Mouse (Mus musculus): ENCODE results near the gene Tmem120b.

Gene Tmem120b

DNA sequence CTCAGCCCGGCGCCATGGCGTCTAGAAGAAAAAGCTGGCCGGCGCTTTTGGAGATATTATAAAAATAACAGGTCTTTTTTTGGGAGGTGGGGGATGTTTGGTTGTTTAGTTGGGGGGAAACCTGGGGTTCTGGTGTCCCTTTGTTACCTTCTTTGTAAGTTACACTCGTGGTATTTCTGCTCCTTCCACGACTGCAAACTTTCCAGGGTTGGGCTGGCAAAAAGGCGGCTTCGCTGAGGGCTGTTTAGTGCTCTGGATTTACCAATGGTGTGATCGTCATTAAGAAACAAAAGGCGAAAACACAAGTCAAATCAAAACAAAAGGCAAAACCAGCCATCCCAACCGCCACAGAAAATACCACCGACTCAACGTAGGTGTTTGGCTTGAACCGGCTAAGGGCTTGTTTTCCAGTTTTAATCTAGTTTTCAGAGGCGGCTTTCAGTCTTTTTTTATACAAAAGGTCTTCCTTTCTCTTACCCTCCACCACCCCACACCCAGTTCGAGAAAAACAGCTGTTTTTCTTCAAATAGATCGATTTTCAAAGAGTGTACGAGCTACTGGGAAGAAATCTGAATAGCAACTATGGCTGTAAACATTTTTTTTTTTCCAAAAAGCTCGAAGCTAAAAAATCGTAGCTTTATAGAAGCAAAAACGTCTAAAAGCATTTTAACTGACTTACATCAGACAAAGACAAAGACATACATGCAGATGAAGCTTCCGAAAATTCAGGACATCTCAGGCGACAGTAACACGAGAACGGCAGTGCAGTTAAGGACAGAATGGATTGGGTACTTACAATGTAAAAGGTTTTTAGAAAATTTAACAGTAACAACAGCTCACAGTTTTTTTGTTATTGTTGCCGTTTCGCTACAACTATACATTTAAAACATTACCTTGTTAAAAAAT lies 71.8 kb downstream of the Tmem120b start:
- DNase-seq (ENCODE audit: low spot score in 2 of 2) = peak in 1 of 2 experiments; percentile 32

DNA sequence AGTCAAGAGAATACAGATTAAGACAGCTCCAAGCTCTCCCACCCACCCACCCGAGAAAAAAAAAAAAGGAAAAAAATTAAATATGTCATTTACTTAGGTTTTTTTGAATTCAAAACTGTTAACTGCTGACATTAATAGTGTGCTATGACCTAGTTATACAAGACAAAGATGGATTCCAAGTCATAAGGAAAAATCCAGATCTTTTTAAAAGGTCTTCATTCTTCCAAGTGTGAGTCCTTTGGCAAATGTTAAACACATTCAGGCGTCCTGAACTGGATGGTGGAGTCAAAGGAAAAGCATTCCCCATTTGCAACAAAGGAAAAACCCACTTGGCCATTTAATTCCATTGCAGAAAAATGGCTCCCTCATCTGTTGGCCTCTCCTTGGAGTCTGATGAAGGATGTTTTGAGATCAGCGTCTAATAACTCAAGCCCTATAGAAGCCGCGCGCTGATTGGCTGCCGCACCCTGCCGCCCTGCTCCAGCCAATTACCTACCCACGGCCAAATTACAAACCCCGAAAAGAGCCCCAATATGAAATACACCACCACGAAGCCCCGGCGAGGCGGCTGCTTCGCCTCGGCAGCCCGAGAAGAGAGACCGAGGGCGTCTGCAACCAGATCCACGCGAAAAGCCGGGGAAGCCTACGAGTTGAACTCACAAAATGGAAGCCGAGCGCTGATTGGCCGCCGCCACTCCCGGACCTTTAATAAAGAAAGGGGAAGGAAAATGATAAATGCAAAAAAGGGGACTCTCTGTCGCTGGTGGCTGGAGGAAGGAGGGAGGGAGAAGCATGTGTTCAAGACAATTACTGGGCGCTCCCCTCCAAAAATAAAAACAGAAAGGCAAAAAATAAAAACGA lies 72.7 kb downstream of the Tmem120b start:
- peak; percentile 93 to 97 for DNase-seq (ENCODE audit: low spot score in 2 of 2)

DNA sequence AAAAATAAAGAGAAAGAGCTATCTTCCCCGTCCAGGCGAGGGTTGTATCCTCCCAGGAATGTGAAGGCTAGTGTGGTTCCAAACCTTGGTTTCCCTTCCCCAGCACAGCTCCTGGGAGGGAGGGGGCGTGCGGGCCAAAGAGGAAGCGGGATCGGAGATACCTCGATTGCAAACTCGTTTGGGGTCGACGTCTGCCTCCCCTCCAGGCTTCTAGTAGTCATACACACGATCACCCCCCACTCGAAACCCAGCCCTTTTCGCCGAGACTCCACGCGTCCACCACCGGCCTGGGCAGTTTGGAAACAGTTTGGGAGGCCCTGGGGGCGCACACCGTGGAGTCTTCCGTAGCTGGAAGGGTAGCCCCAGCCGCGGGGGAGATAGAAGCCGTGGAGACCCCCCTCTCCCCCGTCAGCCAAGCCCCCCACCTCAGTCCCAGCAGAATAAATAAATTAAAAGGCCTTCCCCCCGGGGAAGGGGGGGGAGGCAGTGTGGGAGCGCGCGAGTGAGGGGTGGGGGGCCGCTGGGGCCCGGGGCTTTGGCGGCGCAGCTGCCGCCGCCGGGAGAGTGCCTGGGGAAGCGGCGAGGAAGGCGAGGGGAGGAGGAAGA lies 73.4 kb downstream of the Tmem120b start:
- DNase-seq (ENCODE audit: low spot score in 2 of 2) = peak; percentile 73 to 78

DNA sequence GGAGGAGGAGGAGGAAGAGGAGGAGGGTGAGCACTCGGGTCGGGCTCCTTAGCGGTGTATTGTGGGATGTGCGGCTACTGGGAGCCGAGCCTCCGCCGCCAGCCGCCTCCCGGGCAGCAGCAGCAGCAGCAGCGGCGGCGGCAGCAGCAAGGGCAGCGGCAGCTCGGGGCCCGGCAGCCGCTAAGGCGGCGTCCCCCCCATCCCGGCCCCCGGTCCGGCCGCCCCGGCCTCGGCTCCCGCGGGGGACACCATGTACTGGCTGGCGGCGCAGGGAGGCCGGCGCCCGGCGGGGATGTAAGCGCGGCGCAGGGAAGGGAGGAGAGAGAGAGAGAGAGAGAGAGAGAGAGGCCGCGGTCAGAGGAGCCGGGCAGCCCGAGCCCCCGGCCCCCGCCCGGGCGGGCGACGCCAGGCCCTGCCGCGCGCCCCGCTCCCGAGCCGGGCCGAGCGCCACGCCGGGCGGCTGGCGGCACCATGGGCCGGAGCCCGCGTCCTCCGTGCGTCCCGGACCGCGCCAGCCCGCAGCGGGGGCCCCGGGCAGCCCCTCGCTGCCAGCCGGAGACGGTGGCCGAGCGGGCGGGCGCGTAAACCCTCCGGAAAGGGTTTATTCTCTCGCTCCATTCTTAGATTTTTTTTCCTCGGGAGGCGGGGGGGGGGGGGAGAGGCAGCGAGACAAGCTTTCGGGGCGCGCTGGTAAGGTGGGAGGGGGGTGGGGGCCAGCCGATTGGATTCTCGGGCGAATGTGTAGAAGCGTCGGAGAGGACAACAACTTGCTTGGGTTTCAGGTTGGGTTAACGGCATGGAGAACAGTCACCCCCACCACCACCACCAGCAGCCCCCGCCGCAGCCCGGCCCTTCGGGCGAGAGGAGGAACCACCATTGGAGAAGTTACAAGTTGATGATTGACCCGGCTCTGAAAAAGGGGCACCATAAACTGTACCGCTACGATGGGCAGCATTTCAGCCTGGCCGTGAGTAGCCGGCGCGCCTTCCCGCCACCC lies 74.2 kb downstream of the Tmem120b start, which contains the start of gene Setd1b:
Gene Setd1b, plus strand, starts transcription at position 33 of the 997 bp plus-strand sequence.
- peak; percentile 54 to 78 for DNase-seq (ENCODE audit: low spot score in 2 of 2)

DNA sequence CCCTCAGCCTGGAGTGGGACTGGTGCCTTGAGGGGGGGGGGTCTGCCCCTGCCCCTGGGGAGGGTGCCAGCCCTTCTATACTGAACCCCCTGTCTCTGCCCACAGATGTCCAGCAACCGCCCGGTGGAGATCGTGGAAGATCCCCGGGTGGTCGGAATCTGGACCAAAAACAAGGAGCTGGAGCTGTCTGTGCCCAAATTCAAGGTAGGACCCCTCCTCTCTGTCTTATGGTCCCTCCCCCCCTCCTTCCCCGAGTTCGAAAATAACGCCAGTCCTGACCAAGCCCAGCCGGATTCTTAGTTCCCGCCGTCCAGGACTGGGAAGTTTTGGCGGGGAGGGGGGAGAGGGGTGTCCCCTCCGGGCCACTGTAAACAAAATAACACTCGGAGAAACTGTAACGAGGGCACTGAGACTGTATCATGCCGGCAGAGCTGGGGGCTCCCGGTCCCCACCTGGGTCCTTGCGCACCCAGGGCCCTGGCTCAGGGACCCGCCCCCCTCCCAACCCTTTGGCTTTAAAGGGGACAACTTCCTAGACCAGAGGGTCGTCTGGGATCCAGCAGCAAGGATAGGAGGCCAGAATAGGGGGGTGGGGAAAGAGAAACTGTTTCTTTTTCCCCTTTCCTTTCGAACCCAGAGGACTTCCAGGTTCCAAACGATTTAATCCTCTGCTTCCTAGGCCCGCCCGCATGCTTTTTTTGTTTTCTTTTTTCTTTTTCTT lies 75.2 kb downstream of the Tmem120b start:
- peak in 1 of 2 experiments; percentile 36 for DNase-seq (ENCODE audit: low spot score in 2 of 2)

DNA sequence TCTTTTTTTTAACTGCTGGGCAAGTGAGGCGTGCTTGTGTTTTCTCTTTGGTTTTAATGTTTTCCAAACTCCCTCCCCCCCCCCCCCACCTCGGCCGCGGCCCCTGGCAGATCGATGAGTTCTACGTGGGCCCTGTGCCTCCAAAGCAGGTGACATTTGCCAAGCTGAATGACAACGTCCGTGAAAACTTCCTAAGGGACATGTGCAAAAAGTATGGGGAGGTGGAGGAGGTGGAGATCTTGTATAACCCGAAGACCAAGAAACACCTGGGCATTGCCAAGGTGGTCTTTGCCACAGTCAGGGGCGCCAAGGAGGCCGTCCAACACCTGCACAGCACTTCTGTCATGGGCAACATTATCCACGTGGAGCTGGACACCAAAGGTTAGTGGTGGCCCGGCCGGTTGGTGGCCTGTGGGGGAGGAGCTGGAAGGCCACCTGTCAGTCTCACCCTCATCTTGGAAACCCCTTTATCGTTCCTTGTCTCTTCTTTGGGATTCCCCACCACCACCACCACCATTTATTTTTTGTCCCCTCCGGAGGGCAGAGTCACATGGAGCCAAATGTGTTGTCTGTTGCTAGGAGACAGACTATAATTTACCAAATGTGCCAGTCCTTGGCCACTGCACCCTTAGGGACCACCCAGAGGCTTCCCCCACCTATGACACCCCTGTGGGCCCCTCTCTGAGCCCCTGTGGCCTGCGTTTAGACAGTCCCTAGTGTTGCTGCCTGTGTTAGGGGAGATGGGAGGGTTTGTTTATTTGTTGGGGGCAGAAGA lies 75.9 kb downstream of the Tmem120b start:
- peak in 1 of 2 experiments; percentile 25 for DNase-seq (ENCODE audit: low spot score in 2 of 2)

DNA sequence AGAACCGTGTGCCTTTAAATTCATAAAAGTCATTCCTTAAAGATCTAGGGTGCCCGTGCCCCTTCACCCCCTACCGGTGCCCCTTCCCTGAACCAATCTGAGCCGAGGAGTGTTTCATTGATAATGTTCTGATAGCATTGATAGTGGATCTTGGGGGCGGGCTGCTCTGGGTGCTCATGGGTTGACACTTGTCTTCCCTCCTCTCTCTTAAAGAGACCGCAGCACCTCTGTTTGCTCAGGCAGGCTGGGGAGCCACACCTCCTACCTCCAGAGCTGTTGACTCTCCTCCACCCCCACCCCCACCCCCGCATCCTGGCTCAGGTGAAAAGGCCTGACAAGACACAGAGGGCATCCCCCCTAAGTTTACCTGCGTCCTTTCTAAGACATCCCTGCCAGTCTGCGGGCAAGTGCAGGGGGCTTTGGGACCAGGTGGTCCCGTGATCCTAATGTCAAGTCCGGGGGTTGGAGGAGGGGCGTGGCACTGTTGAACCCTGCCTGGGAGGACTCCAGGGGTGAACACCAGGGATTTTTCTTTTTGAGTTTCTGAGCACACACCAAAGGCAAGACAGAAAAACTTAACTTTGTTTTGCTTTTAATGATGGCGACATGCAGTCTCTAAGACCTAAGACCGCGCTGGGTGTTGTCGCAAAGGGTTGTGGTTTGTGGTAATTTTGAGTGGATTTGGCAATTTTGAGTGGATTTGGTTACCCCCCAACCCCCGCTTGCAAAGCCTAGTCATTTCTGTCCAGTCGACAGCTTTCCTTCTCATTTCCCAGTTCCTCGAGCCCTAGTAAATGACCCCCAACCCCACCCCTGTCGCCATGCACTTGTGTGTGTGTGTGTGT lies 76.8 kb downstream of the Tmem120b start:
- DNase-seq (ENCODE audit: low spot score in 2 of 2) = peak in 1 of 2 experiments; percentile 31

DNA sequence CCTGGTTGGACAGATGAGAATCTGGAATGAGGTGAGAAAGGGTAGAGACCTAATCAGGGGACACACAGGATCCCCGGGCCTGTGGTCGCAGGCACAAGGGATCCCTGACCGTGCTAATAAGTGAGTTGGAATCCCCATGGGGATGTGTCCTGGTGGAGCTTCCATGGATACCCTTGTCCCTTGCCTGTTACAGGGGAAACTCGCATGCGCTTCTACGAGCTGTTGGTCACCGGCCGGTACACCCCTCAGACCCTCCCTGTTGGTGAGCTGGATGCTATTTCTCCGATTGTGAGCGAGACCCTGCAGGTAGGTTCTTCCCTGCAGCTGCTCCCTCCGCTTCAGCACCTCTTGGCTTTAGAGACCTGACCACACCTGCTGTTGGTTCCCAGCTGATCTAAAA lies 78.1 kb downstream of the Tmem120b start:
- no peak for DNase-seq (ENCODE audit: low spot score in 2 of 2)

DNA sequence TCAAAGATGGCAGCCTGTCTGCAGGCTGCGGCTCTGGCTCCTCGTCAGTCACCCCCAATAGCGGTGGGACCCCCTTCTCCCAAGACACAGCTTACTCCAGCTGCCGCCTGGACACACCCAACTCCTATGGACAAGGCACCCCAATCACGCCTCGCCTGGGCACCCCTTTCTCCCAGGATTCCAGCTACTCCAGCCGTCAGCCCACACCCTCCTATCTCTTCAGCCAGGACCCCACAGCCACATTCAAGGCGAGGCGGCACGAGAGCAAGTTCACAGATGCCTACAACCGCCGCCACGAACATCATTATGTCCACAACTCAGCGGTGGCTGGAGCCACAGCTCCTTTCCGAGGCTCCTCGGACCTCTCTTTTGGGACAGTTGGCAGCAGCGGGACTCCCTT lies 79.4 kb downstream of the Tmem120b start:
- DNase-seq (ENCODE audit: low spot score in 2 of 2) = peak in 1 of 2 experiments; percentile 24

DNA sequence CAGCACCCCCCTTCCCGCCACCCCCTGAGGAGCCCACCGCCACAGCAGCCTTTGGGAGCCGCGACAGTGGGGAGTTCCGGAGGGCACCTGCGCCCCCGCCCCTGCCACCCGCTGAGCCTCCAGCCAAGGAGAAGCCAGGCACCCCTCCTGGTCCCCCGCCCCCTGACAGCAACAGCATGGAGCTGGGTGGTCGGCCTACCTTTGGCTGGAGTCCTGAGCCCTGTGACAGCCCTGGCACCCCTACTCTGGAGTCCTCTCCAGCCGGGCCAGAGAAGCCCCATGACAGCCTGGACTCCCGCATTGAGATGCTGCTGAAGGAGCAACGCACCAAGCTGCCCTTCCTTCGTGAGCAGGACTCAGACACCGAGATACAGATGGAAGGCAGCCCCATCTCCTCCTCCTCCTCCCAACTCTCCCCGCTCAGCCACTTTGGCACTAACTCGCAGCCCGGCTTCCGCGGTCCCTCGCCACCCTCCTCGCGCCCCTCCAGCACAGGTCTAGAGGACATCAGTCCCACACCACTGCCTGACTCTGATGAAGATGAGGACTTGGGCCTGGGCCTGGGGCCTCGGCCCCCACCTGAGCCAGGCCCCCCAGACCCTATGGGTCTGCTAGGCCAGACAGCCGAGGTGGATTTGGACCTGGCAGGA lies 80.0 kb downstream of the Tmem120b start:
- DNase-seq (ENCODE audit: low spot score in 2 of 2) = peak in 1 of 2 experiments; percentile 31

DNA sequence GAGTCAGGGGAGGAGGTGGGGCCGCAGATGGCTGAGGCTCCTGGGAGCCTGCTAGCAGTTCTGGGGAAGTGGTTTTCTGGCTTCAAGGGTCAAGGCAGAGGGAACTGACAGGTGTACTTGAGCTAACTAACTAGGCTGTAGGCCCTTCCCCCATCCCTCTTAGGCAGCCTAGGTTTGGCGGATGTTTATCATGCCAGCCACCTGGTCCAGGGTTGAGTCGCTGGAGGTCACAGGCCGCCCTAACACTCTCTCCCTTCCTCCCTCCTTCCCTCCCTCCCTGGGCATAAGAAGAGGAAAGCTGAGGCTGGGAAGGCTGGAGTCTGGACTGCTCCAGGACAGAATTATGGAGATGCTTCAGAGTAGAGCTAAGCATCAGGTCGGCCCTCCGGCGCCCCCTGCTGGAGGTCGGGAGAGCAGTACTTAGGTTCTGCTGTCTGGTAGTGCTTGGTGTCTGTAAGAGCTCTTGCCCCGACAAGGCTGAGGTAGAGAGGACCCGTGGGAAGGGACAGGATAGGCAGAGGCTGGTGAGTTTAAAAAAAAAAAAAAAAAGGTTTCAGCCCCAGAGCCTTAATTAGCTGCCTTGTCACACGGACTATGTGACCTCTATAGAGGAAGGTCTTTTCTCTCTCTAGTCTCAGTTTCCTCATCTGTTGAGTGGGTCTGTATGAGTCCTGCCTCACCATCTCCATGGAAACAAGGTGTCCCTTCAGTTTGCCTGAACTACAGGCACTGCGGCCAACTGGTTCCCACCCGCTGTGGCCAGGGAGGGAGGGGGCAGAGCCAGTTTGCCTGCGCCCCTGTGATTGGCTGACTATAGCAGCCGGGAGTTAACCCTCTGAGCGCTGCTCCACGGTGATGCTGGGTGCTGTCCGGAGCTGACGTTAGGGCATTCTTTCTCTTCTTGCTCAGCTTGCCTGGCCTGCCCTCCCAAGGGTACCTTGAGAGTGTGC lies 81.5 kb downstream of the Tmem120b start:
- DNase-seq (ENCODE audit: low spot score in 2 of 2) = peak; percentile 92 to 94

DNA sequence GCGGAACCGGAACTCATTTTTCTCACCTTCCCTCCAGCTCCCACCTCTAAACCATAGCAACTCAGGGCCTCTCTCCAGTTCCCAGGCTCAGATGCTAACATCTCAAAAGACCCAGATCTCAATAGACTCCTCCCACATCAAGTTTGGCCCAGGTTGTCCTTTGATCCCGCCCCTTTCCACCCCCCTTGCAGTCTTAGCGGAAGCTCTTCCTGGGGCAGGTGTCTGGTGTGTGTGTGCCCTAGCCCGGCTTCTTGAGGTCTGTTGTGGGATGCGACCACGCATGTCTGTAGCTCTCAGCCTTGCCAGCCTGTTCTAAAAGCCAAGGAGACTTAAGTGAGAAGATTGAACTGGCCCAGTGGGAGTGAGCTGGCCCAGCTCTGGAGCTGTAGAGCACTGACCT lies 82.4 kb downstream of the Tmem120b start:
- DNase-seq (ENCODE audit: low spot score in 2 of 2) = no peak

DNA sequence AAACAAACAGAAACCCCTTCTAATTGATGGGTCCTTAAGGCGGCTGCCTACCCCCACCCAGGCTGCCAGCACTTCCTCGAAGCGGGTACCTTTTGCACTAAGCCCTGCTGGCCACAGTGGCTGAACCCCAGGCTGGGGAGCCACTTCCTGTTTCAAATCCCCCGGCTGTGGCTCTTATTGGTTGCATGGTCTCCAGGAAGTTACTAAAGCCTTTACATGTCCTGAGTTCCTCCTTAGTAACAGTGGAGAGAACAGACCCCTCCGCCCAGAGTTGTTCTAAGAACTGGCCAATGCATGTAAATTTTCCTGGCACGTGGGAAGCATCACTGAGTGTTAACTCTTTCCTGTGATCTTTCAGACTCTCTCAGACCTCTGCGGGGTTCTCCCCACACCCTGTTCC lies 82.9 kb downstream of the Tmem120b start:
- DNase-seq (ENCODE audit: low spot score in 2 of 2) = peak; percentile 63 to 65

DNA sequence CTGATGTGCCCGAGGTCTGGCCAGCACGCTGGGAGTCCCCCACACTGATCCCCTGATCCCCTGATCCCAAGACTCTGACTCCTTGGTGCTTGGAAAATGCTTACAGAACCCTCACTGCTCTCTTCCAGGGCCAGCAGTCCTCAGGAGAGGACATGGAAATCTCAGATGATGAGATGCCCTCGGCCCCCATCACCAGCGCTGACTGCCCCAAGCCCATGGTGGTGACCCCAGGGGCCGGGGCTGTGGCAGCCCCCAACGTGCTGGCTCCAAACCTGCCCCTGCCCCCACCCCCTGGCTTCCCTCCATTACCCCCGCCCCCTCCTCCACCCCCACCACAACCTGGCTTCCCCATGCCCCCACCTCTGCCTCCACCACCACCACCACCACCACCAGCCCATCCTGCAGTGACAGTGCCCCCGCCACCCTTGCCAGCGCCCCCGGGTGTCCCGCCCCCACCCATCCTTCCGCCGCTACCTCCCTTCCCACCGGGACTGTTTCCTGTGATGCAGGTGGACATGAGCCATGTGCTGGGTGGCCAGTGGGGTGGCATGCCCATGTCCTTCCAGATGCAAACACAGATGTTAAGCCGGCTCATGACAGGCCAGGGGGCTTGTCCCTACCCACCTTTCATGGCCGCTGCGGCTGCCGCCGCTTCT lies 83.6 kb downstream of the Tmem120b start:
- no peak for DNase-seq (ENCODE audit: low spot score in 2 of 2)

DNA sequence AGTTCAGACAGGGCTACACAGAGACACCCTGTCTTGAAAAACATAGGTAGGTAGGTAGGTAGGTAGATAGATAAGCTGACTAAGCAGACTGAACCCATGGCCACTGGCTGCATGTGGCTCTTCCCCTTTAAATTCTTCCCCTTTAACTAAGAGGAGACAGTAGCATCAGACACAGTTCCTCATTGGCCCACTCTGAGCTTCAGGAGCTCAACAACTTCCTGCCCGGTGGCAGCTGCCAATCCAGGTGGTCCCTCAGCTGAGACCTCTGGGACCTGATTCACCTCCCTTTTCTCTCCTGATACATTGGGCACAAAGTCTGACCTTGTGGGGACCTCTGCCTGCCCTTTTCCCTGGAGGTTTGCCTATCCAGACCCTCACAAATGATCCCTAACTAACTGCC lies 84.7 kb downstream of the Tmem120b start:
- DNase-seq (ENCODE audit: low spot score in 2 of 2) = no peak

DNA sequence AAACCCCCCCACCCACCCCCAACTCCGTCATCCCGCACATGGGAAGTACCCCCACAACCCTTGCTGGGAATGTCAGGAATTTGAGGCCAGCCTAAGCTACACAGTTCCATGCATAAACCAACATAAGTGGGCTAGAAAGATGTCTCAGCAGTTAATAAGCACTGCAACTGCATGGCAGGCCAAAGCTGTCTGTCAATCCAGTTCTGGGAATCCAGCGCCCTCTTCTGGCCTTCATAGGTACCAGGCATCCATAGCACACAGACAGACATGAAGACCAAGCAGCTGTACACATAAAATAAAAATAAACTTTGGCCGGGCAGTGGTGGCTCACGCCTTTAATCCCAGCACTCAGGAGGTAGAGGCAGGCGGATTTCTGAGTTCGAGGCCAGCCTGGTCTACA lies 87.2 kb downstream of the Tmem120b start:
- DNase-seq (ENCODE audit: low spot score in 2 of 2) = peak; percentile 74 to 77
